Mouse (Mus musculus) 3T3-L1 (cell line): Measurements from ENCODE around the gene Chn2.

Experiments
- DNase-seq: peaks from one replicate; pipeline ENCODE4 v3.0.0-alpha.2; 2015; ENCODE audit warnings: low read depth, low spot score

Chn2 gene

DNA sequence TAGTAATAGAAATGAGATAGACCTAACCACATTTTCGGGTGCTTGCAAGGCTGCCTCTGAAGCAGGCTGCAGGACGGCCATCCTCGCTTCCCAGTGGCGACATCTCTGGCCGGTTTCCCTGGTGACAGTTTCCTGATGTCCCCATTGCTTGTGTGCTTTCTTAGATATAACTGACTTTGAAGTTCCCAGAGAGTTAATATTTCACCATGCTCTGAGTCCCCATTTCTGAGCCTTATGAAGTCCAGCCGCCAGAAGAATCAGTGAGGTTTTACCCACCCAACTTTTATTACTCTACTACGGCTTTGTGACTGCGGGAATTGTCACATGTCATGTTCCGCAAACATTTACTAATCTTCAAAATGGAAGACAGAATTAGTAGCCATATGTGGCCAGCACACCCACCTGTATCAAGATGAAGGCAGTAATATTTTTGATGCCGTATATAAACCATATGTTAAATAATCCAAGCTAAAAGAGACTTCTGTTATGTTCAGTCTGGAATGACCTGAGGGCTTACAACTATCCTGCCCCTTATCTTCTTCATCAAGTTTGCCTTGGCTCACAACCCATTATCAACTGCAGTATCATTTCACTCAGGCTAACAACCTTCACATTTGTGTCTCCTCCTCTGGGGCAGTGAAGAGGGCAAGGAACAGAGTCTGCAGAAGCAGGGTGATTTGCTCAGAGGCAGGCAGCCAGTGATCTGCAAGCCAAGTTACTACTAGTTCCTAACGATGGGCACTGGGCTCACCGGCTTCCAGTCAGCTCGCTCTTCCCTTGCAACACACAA is 192.6 kb downstream of the Chn2 start:
- DNase-seq, result no peak

DNA sequence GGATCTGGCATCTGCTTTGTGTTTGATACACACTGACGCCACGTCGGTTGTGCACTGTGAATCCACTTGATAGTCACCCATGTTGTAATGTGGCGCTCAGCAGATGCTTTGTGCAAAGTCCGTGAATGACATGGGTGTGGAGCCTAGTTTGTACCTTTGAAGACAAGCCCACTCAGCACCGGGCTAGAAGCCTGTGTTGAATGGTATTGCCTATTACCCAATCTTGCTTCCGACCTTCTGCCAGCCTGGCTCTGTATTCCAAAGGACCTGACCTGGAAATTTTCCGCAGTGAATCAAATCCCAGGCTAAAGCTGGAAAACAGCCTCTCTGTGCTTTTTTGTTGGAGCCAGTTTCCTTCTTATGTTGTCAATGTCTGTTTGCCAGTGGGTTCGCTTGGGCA is 197.1 kb downstream of the Chn2 start:
- DNase-seq, result no peak

DNA sequence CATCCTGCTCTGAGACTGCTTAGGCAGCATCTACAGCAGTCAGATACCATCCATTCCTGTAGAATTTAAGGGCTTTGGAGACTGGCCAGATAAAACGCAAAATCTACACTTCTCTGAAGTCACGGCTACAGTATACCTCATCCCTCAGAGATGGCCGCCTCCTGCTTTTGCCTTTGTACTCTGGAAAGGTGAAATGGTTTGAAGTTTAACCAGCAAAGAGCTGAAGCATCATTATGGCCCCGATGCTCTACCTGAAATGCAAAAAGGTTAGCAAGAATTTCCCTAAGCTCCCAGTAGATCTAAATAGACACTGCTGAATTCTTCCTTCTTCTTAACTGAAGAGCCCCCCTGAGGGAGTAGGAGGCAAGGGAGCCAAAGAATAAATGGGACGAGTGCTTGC is 202.4 kb downstream of the Chn2 start:
- DNase-seq, result no peak

DNA sequence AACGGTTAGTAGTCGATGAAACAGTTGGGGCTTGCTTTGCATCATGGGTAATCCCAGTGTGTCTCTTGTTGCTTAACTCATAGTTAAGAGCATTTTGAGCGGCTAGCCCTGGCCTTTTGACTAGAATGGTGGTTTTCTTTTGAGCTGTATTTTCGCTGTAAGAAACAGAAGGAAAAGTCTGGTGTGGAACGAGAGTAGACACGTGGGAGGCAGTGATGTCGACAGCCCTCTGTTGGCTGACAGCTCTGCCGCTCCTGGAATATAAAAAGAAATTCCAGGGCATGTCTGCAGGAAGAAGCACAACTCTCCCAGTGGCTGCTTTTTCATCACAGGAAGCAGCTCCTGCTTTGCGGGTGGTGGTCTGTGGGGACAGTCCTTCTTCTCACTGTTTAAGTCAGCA is 202.9 kb downstream of the Chn2 start:
- no peak for DNase-seq

DNA sequence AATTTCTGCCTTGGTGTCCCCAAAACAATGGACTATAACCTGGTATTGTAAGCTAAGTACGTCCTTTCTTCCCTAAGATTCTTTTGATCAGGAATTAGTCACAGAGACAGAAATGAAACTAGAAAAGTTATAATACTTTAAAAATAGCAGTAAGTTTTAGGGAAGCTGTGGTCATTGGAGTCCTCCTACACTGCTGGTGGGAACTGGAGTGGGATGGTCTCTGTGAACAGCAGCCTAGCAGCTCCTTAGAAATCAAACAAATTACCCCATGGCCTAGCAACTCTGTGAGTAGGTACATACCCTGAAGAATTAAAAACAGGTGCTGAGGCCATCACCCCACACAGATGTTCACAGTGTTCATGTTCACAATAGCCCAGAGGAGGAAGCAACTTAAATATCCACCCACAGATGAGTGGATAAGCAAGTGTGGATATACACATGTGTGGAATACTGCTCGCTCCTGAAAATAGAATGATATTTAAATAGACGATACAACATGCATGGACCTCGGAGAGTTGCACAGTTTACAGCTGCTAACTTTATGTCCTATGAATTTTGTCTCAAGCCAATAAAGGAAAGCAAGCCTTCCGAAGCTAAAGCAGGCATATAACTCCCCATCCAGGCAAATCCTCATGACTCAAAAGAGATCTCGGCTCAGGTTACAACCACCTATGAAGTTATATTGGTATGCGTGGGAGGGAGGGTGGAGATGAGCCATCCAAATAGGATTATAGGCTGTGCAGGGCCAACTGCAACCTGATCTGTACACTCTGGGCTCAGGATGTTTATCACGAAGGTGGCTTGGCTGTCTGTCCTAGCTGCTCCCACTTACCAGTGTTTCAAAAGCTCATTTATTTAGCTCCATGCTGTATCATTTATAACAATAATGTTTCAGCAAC is 209.2 kb downstream of the Chn2 start:
- peak; percentile 85 for DNase-seq

DNA sequence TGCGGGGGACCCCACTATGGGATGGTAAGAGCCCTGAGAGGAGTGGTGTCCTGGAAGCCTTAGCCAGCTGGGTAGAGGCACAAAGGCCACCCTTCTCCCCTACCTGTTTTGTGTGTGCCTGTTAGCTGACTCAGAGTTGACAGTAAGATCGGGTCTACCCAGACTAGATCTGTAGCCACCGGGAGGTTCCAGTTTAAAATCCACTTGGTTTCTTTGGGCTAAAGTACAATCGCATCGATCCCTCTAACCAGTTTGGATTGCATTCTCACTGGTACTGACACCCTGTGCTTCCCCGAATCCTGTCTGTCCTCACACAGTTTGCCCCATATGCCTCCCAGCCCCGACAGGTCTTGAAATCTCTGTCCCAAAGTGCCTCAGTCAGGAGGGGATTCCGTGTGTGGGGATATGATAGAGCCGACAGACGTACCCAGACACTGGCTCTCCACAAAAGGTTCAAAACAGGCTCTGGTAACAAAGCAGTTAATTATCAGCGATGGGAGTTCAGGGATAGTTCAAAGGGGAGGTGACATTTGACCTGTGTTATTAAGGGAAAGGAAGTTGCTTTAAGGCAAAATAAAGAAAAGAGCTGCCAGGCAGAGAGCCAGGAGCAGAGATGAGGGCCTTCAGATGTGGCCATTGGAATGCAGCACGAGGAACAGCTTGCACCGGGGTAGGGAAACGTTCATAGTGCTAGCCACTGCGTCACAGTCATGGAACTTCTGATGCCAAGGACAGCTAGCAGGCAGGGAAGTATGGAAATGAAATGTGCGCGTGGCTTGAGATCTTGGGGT is 212.2 kb downstream of the Chn2 start:
- DNase-seq, result no peak

DNA sequence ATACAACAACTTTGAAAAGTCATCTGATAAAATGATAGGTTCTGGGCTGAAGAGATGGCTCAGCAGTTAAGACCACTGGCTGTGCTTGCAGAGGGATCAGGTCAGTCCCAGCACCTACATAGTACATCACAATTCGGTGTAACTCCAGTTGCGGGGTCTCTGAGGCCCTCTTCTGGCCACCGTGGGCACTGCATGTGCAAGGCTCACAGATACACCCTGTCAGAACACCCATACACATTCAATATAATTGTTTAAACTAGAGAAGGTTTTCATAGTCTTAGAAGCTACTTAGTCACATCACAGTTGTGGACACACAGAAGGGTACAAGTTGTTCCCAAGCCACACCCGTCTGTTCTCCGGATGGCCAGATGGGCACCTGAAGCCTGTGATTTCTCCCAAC is 213.9 kb downstream of the Chn2 start:
- DNase-seq, result peak; percentile 30

DNA sequence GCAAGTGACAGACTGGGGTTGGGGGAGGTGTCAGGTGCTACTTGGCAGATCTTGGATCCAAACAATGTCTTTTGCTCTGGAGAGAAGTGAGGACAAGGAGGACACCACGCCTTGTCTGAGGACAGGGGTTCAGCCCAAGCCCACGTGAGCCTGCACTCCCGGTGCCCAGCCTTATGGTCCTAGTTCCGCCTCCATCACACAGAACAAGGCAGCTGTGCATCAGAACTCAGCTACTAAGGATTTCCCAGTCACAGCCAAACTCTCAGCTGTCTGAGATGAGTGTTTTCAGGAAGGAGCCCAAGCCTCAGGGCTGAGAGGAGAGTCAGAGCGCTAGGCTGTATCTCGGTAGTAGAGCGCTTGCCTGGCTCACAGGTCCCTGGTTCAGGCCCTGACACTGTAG is 214.5 kb downstream of the Chn2 start:
- DNase-seq, result no peak

DNA sequence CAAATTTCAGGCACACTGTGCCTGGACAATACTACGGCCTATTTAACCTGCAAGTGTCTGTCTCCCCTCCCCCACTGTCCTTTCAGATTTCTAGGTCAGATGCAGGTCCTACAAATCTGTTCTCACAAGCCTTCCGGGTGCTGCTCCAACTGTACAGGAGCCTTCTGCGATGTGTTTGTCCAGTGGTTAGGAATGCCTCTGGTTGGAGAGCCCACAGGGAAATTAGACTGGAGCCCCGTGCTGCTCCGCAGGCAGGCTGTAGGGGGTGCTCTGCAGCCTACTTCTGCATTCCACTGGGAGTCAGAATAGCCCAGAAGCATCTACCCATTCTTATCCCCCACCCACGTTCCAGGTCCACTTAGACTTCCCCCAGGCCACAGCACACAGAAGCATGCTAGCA is 215.4 kb downstream of the Chn2 start:
- no peak for DNase-seq

DNA sequence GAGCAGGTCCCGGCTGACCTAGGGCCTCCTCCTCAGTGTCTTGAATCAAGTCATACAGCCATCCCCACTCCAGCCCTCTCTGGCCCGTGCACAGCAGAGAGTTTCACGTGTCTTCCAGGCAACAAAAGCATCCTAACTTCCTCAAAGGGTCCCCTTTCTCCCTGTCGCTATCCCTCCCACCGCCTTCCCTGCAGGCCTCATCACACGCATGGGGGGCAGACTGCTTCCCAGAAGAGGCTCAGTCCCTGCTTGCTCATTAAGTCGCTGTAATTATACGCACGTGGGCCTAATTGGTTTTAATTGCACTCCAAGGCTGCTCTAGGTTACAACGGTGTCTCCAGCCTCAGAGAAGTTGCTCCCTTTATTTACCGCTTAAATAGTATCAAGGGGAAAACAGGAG is 216.0 kb downstream of the Chn2 start:
- no peak for DNase-seq

DNA sequence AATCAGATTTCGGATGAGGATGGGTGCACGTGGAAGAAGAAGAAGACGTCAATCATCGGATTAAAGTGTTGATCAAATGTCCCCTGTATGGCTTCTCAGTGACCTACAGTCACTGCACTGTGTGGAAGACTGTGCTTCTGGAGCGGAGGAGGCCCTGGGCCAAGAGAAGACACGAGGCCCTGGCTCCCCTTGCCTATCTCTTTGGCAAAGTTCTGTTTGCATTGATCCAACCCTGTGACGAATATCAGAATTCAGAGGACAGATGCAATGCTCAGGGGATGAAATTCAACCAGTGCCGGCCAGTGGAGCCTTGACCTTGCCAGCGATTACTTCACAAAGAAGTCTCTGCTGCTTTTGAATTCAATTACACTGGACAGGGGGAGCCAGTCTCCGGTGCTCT is 217.0 kb downstream of the Chn2 start:
- DNase-seq, result no peak

DNA sequence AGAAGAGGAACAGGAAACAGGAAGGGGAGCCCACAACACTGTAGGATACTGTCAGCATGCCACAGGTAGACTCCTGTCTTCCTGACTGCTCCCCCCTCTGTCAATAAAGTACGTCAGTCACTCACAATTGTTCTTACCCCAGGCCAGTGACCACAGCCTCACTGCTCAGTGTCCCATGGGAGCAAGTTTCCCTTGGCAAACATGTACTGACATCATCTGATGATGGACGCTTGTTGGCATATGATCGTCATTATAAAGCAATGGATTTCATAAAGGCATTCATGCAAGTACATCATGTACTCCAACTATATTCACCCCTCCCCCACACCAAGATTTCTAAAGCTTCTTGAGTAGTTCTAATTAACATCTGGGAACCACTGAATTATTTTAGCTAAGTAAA is 218.2 kb downstream of the Chn2 start:
- DNase-seq, result peak; percentile 38

DNA sequence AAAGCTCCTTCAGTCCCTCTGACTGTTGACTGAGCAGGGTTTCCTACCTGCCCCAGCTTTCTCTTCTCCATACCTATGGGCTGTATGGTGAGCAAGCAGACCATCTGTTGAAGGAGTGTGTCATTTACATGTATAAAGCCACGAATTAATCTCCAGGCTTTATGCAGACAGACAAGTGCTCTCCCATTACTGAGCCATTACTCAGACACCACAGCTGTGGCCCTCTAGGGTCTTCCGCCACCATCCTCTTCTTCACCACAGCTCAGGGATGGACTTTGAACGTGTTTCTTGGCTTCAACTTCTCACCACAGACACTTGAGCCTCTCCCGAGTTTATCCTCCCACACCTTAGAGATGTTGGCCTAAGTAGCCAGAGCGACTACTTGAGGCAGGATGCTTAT is 219.1 kb downstream of the Chn2 start:
- DNase-seq, result no peak

DNA sequence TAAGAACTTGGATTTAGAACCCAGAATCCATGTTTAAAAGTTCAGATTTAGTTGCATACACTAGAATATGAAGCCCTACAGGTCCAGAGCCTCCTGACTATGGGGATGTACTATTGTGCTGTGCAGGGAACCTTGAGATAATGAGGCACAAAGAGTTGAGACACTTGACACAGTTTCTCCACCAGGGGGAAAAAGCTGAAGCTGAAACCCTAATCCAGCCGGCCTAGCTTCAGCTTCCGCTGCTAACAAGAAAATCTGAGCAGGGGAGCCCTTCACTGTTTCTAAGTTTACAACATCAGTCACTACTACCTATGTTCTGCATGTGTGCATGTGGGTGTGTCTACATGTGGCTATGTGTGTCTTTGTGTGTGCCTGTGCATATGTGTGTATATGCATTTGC is 223.4 kb downstream of the Chn2 start:
- no peak for DNase-seq

DNA sequence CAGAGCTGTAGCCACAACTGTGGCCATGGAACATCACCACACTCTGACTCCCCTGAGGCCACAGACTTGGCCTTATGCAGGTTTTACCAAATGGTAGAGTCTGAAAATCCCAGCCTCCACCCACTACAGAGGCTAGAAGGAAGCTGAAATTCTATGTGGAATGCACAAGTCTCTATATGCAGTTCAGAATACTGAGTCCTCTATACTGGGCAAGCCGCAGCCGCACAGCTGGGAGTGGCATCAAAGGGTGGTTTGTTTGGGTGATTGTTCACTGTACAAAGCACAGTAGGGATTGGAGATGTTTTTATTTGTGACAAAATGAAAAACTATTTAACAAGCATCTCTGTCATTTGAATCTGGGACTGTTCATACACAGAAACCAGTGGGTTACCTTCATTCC is 224.5 kb downstream of the Chn2 start:
- DNase-seq, result no peak

DNA sequence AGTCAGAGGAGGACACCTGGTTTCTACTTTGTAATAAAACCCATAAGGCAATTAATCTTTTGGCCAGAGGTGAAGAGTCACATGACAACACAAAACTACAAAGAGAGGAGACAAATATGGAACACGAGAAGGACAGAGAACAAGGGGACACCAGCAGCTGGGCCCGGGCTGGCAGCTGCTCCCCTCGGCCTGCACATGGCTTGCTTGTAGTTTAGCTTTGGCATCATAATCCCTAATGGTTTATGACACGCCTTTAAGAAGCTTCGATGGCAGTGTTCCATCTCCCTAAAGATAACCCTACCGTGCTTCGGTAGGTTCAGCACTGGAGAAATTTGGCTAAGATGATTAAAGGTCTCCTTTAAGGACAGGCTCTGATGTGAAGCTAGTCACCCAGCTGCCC is 225.2 kb downstream of the Chn2 start:
- DNase-seq, result no peak

DNA sequence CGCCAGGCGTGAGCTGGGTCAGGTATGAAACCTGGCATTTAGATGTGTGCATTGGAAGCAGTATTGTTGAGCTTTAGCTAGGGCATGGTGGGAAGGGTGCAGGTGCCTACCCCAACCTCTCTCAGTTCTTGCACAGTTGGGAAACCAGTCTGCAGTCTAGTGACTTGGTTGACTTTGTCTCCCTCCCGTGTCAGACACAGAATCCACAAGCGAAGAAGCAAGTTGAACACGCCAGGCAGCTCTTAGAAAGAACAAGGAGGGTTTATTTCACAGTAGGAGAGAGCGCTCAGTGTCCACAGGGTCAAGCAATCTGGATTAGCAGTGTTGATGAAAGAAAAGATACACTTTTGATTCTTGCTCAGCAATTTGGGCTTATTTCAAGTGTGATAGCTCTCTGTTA is 226.0 kb downstream of the Chn2 start:
- no peak for DNase-seq

DNA sequence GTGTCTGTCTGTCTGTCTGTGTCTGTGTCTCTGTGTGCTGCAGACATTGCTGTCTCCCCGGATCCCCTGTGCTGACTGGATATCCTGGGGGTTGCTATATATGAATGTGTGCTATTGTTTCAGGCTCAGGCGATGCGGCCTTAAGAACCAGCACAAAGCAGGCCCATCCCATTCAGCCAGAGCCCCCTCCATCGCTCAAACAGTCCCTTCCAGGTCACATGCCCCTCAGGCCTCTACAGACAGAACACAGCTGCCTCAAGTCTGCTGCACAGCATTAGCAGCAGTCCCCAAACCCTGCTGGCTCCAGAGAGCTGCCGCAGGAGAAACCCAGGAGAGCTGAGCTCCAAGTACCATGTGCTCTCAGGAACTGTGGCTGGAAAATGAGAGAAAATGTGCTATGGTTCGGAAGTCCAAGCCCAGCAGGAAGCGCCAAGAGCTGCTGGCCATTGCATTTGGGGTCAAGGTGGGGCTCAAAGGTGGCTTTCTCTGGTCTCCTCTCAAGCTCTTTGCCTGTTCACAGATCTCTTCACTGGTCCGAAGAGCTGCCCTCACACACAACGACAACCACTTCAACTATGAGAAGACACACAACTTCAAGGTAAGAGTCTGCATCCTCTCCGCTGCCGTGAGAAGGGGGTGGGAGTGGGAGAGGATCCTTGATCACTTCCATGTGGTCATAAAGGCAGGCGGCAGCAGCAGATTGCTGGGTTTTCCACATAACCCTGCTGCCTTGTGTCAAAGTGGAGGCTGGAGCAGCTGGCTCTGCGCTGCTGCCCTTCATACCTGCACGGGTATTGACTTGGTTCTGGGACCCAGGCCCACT is 233.4 kb downstream of the Chn2 start:
- DNase-seq, result no peak

DNA sequence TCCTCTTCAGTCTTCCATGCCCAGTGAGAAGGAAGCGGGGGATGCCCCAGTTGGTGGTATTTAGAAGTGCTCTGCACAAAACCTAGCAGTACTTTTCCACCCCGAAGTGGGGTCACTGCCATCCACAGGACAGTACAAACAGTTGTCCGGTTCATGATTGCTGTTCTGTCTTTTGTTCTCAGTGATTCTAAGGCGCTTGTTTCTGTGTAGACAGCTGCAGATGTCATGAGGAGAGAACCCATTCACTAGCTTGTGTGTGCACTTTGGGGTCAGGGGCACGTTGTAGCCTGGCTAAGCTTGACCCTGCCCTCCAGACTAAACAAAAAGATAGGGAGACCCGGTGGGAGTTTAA is 234.0 kb downstream of the Chn2 start:
- no peak for DNase-seq

DNA sequence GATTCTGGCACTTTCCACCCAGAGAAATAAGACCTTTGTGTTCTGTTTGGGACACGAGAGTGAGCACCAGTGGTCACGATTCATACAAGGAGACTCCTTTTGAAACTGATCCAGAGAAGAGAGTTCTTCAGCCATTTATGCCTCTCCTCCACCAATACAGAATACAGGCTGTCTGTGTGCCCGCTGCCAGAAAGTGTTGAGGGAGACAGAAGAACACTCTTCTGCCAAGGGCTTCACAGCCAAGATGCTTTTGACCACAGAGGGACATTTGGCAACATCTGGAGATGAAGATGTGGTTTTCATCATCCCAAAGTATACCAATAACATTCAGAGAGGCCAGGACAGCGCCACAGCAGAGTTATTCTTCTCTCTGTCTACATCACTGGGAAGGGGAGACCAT is 237.9 kb downstream of the Chn2 start:
- DNase-seq, result peak; percentile 10

DNA sequence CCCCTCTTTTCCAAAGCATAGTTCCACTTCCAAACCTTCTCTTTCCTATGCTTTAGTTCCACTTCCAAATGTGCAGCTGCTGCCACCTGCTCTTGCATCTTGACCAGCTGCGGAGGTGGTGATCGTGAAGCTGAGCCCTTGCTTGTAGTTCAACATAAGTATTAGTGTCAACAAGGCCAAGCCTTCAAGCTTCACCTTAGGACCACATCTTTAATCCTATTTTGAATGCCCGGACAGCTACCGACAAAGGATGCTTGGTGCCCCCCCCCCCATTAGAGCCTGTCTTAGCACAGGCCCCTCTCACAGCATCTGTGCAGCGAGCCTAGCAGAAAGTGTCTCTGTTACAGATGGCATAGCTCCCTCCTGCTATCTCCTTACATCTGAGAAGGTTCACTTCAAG is 238.5 kb downstream of the Chn2 start:
- no peak for DNase-seq
